Comparison of ENCODE assay signal across 24 mouse cellular contexts in genomic region chr15:22791791-22792190, GRCm38 (mm10).
"Had no signal": no experiment of that assay in that cellular context is flagged by ENCODE, and none has a peak within 500 bp of the region (broad histone marks: within the 10 kb centered on the region; RNA-seq: fewer than 3 reads in every experiment).

No protein-coding gene starts in this region.

- H3K27ac ChIP-seq: heart, adult 2 months; heart, embryonic 13.5 days; heart, embryonic 15.5 days; hindbrain, embryonic 13.5 days; hindbrain, embryonic 15.5 days; hindbrain, postnatal 0 days; kidney, postnatal 0 days; limb, embryonic 13.5 days; limb, embryonic 15.5 days; liver, embryonic 12.5 days; liver, embryonic 14.5 days had no signal

- H3K4me2 ChIP-seq: heart, embryonic 11.5 days; heart, embryonic 13.5 days; heart, embryonic 15.5 days; hindbrain, embryonic 13.5 days; hindbrain, embryonic 15.5 days; limb, embryonic 13.5 days; limb, embryonic 15.5 days; liver, embryonic 12.5 days had no signal

- H3K9ac ChIP-seq: forebrain, postnatal 0 days; heart, embryonic 13.5 days; heart, embryonic 15.5 days; hindbrain, embryonic 13.5 days; hindbrain, embryonic 15.5 days; limb, embryonic 13.5 days; limb, embryonic 15.5 days; liver, embryonic 12.5 days; liver, embryonic 14.5 days had no signal

- DNase-seq: forebrain, postnatal 0 days; gastrocnemius, postnatal 14 days; gastrocnemius, postnatal 36 days; heart, adult 11 months; heart, adult 2 months; heart, postnatal 14 days; heart, postnatal 36 days; kidney, adult 11 months; kidney, postnatal 14 days; layer of hippocampus, adult 9-11 months; layer of hippocampus, postnatal 36 days; left cerebral cortex, postnatal 4 days had no signal

- ATAC-seq: forebrain, postnatal 0 days; hindbrain, postnatal 0 days; intestine, embryonic 16.5 days; liver, embryonic 12.5 days had no signal

- H3K4me3 ChIP-seq: heart, adult 2 months; heart, embryonic 13.5 days; heart, embryonic 15.5 days; hindbrain, embryonic 13.5 days; hindbrain, embryonic 15.5 days; limb, embryonic 13.5 days; limb, embryonic 15.5 days; liver, embryonic 12.5 days had no signal

- H3K9me3 ChIP-seq: heart, embryonic 13.5 days; heart, embryonic 15.5 days; hindbrain, embryonic 13.5 days; hindbrain, embryonic 15.5 days; limb, embryonic 13.5 days; limb, embryonic 15.5 days; liver, embryonic 12.5 days had no signal

- H3K4me1 ChIP-seq: heart, embryonic 13.5 days; heart, embryonic 15.5 days; hindbrain, embryonic 13.5 days; hindbrain, embryonic 15.5 days; limb, embryonic 13.5 days; limb, embryonic 15.5 days; liver, embryonic 12.5 days had no signal

- H3K27me3 ChIP-seq: heart, embryonic 13.5 days; heart, embryonic 15.5 days; hindbrain, embryonic 13.5 days; hindbrain, embryonic 15.5 days; limb, embryonic 13.5 days; limb, embryonic 15.5 days; liver, embryonic 12.5 days had no signal

- H3K36me3 ChIP-seq: heart, embryonic 13.5 days; heart, embryonic 15.5 days; hindbrain, embryonic 13.5 days; hindbrain, embryonic 15.5 days; limb, embryonic 13.5 days; limb, embryonic 15.5 days; liver, embryonic 12.5 days had no signal
